Mouse (Mus musculus): ENCODE measurements around the gene Haus2. TPM values are rescaled to one million over a fixed set of nuclear protein-coding genes. Genes with fewer than 3 reads are reported as not detected.

Gene Haus2
- 22.0 TPM for polyA plus RNA-seq (2017; shearing (Covaris generic))

DNA sequence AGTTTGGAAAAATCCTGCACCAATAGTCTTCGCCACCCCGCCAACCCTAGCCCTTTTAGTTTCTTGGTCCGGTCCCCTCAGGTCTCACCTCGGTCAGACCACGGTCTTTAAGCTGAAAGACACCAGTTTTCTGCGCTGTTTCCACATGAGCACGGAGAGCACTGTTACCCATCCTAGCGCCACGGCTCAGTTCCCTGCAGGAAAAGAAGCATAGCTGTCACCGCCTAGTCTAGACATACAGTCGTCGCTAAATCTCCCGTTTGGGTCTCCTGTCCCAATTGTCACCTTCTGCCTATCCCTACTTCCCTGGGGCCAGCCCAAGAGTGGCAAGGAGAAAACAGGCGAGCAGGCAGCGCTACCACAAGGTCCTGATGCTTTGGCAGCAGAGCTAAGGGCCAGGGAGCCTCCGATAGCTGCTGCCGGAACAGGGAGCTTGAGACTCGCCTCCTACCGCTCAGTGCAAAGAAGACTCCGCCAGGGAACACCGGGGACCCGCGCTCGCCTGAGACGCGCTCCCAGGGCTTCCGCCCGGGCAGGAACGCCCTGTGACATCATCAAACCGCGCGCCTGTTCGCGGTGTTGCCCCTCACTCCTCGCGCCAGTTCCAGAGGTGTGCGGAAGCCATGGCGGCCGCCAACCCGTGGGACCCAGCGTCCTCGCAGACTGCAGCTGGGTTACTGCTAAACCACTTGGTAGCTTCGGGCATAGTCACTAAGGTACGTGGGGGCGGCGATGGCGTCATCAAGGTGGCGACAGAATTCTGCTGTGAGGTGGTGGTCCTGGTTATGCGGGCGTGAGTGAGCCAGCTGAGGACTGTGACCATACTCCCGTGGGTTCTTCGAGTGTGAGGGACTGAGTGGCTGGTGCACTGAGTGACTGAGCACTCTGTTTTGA, at the start of gene Haus2, which contains the start of gene Lrrc57:
Gene Haus2, plus strand, starts transcription at position 554 of the 894 bp plus-strand sequence.
Gene Lrrc57, minus strand, starts transcription at position 691 of the 894 bp plus-strand sequence.

GRCm38 (mm10) chr2:120563235-120563990, 45.8 kb upstream of the Haus2 start, which contains the start of gene Zfp106:
TSS of gene Zfp106 (minus strand) at chr2:120563843.

GRCm38 (mm10) chr2:120566886-120567797, 42.0 kb upstream of the Haus2 start, which contains the start of gene Snap23:
TSS of gene Snap23 (plus strand) at chr2:120567671.

GRCm38 (mm10) chr2:120628886-120629735, 19.9 kb downstream of the Haus2 start, which contains the start of gene Stard9:
TSS of gene Stard9 (plus strand) at chr2:120629121.

Other genes with a start within 250 kb of the Haus2 start
- gene Ganc, start 205.5 kb upstream of the Haus2 start, polyA plus RNA-seq (2017; shearing (Covaris generic)): 34.5 TPM
- gene Tmem87a, start 205.3 kb upstream of the Haus2 start, polyA plus RNA-seq (2017; shearing (Covaris generic)): 26.6 TPM
- 66.9 TPM for gene Capn3, start 153.4 kb upstream of the Haus2 start, polyA plus RNA-seq (2017; shearing (Covaris generic))
- 59.9 TPM for gene Zfp106, start 45.5 kb upstream of the Haus2 start, polyA plus RNA-seq (2017; shearing (Covaris generic))
- gene Snap23, start 41.7 kb upstream of the Haus2 start, polyA plus RNA-seq (2017; shearing (Covaris generic)): 60.8 TPM
- gene Lrrc57, start 137 bp downstream of the Haus2 start, polyA plus RNA-seq (2017; shearing (Covaris generic)): 36.8 TPM
- gene Stard9, start 19.7 kb downstream of the Haus2 start, polyA plus RNA-seq (2017; shearing (Covaris generic)): 0.60 TPM
- gene Cdan1, start 240.7 kb downstream of the Haus2 start, polyA plus RNA-seq (2017; shearing (Covaris generic)): 4.1 TPM
- 1.4 TPM for gene Ttbk2, start 241.2 kb downstream of the Haus2 start, polyA plus RNA-seq (2017; shearing (Covaris generic))

Measured in inflammation-experienced regulatory T-cells, adult 16 weeks (primary cell).